Comparison of ENCODE assay signal across 13 mouse cellular contexts in genomic region chr3:122235772-122236171, GRCm38 (mm10).
"Had no signal": no experiment of that assay in that cellular context is flagged by ENCODE, and none has a peak within 500 bp of the region (broad histone marks: within the 10 kb centered on the region; RNA-seq: fewer than 3 reads in every experiment).

No protein-coding gene starts in this region.

- H3K9ac ChIP-seq: hindbrain, embryonic 14.5 days; kidney, embryonic 15.5 days; limb, embryonic 13.5 days; liver, embryonic 15.5 days; lung, embryonic 15.5 days; midbrain, embryonic 13.5 days had no signal

- DNase-seq: kidney, adult 11 months; kidney, postnatal 25 days; left cerebral cortex, postnatal 4 days; right cerebral cortex, postnatal 4 days; spleen, adult 18-20 months; thymus, adult 18-20 months; thymus, postnatal 14 days had no signal

- H3K4me3 ChIP-seq: kidney, embryonic 15.5 days; limb, embryonic 13.5 days; liver, embryonic 15.5 days; lung, embryonic 15.5 days; midbrain, embryonic 13.5 days had no signal

- H3K27ac ChIP-seq: hindbrain, embryonic 14.5 days; kidney, embryonic 15.5 days; limb, embryonic 13.5 days; liver, embryonic 15.5 days; lung, embryonic 15.5 days; midbrain, embryonic 13.5 days had no signal

- H3K27me3 ChIP-seq: kidney, embryonic 15.5 days; limb, embryonic 13.5 days; liver, embryonic 15.5 days; lung, embryonic 15.5 days; midbrain, embryonic 13.5 days had no signal

- H3K9me3 ChIP-seq: kidney, embryonic 15.5 days; limb, embryonic 13.5 days; liver, embryonic 15.5 days; lung, embryonic 15.5 days; midbrain, embryonic 13.5 days had no signal

- H3K4me1 ChIP-seq: kidney, embryonic 15.5 days; limb, embryonic 13.5 days; liver, embryonic 15.5 days; lung, embryonic 15.5 days; midbrain, embryonic 13.5 days had no signal

- H3K4me2 ChIP-seq: hindbrain, embryonic 14.5 days; kidney, embryonic 15.5 days; limb, embryonic 13.5 days; liver, embryonic 15.5 days; lung, embryonic 15.5 days; midbrain, embryonic 13.5 days had no signal

- H3K36me3 ChIP-seq: kidney, embryonic 15.5 days; limb, embryonic 13.5 days; liver, embryonic 15.5 days; lung, embryonic 15.5 days; midbrain, embryonic 13.5 days had no signal

- ATAC-seq: midbrain, embryonic 13.5 days had no signal
